Mouse (Mus musculus) thymus, postnatal 25 days (tissue): ENCODE measurements at regions not wholly inside any gene's neighbourhood (a gene's known extent, or its start where the extent isn't known, plus 50 kb on each side); places are given as distances from the start of the nearest gene placed in this dataset.

ENCODE experiments used
- DNase-seq: peaks from one replicate; pipeline ENCODE4 v3.0.0; 2022

DNA sequence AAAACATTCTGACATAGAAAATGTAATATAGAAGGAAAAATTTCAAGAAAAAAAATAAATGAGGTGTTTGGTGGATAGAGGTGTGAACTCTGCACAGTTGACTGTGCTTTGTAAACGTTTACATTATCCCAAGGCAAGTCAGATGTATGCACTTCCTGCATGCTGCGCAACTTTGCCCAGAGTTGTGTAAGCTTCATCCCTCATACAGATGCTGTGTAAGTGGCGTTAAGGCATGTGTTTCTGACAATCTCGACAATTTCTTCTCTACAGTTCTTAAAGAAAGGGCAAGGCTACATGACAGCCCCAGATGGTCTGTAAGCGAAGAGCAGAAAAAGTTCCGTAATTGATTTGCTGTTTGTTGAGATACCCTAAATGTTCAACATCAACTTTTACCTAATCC, 476.6 kb upstream of the Pitx2 start:
- DNase-seq, result no peak

DNA sequence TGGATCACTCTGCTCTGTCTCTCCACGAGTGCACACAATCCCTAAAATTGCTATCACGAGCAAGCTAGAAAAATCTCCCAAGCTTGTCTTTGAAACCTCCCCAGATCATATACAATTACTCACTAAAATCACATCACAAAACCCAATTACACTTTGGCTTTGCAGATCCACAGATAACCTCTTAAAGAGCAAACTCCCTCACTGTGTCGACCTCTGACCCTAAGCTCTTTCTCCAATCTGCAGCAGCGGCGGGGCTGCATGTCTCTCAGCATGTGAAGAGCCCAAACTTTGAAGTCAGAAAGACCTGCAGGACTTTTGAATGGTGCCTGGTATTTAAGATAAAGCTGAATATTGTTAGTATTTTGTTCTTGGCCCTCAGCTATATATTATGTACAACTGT, 479.4 kb upstream of the Pitx2 start:
- DNase-seq, result no peak

- DNase-seq, result no peak
Measured at GRCm38 (mm10) chr3:128719226-128719625, 480.5 kb upstream of the Pitx2 start.

GRCm38 (mm10) chr3:128707270-128707669, 492.4 kb upstream of the Pitx2 start:
- no peak for DNase-seq

GRCm38 (mm10) chr3:128668468-128669127, 531.1 kb upstream of the Pitx2 start:
- no peak for DNase-seq

GRCm38 (mm10) chr3:128665184-128665583, 534.5 kb upstream of the Pitx2 start:
- DNase-seq, result no peak

DNA sequence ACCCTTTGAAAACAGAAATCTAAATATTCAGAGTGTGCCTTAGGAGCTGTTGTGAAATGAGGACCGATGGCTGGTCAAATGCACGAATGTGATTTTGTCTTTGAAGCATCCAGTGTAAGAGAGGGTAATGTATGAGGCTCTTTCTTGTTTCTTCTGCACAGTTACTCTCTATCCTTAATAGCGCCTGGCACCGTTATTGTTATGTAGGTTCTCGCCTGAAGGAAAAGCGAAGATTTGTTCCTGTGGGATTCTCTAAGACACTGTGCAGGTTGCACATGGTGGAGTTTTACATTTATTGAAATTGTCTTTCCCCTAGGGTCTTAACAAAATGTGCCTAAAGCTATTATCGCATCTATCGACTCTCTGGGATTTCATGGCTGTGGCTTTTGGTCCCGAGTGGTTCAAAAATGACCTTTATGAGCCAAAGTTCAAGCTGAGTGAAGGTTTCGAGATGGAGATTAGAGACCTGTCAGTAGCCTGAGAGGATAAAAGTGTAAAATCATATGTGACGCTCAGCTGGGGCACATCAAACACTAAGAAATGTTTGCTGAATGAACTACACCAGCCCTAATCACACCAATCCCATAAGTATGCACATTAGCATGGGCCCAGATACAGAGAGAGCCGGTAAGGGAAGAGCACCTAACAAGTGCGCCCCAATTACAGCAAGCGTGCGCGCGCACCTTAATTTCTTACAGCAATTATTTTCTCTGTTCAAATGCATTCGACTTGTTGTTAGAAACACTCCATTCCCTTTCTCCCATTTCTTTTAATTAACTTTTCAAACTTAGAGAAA, 562.5 kb upstream of the Pitx2 start:
- no peak for DNase-seq

- DNase-seq, result no peak
Measured at GRCm38 (mm10) chr3:128627696-128628095, 572.0 kb upstream of the Pitx2 start.

DNA sequence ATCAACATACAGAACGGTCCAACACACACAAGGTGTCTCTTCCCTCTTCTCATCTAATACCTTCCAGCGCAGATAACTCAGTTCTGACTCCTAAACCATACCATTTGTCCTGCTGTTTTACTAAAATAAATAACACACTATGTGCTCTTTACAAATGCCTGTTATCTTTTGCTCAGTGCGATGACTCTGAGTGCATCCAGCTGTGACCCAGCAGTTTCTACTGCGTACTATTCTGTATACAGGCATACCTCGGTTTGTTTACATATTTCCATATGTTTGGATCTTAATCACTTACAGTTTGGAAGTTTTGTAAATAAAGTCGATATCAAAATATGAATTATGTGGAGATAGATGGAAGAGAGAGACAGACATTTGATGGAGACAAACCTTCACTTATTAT, 583.0 kb upstream of the Pitx2 start:
- DNase-seq, result no peak

DNA sequence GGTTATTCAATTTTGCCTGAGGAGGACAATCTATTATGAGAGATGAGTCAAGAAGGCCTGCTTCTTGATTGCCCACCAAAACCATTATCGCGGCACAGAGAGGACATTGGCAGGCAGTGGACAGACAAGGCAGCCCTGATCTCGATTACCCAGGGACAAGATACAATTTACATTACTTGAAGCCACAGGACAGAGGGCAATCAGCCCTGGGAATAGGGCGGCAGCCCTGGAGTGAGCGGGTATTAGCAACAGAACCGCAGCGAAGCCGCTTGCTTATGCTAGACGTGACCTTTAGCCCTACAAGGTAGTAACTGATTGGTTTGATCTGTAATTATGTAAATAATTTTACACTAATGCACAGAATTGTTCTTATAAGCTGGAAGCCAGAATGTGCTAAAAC, 586.0 kb upstream of the Pitx2 start:
- no peak for DNase-seq

- no peak for DNase-seq
Measured at GRCm38 (mm10) chr3:128610731-128611130, 588.9 kb upstream of the Pitx2 start.

DNA sequence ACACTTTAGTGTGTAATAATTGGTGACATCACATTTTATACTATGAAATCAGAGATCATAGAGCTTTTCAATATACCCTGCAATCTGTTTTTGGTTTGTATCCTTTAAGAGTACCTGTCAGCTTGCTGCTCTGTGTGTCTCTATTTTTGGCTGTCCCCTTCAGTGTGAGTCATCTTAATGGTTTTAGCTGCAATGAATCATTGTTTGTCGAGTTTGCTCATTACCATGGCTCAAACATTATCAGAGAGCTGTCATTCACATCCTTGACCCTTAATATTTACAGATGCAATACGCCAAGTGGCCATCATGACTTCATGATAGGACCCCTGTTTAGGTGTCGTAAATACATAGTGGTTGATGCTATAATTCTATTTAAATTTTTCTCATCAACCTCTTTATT, 591.0 kb upstream of the Pitx2 start:
- no peak for DNase-seq

DNA sequence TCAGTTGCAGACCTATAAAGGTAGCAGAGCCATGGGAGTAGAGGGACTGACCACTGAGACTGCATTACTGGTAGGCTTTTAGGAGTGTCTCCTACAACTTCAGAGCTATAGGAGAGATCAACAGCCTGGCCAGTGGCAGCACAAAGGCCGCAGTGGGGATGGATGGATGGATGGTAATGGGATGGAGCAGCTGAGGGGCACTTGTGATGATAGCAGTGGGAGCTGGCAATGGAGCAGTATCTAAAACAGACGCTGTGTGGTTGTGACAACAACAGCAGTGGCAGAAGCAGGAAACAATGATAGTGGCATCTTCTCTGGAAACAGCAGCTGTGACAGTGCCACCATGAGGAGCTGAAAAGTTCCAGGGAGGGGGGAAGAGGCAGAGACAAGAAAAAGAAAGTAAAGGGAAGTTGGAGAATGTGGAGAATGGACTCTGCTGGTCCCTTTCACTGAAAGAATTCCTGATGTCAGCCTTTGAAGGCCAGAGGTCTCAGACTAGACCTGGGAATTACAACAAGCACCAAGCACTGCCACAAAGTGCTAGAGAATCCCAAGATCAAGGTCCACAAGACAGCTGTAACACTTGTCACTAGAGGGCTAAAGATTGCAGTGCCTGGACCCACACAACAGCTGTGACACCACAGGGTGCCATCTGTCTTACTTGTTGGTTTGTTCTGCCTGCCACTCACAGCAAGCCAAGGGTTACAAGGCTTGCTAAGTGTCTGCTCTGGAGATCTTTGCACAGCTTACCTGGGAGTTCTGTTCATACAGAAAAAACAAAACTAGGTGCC, 624.1 kb upstream of the Pitx2 start:
- no peak for DNase-seq

- no peak for DNase-seq
Measured at GRCm38 (mm10) chr3:128570551-128570950, 629.1 kb upstream of the Pitx2 start.

DNA sequence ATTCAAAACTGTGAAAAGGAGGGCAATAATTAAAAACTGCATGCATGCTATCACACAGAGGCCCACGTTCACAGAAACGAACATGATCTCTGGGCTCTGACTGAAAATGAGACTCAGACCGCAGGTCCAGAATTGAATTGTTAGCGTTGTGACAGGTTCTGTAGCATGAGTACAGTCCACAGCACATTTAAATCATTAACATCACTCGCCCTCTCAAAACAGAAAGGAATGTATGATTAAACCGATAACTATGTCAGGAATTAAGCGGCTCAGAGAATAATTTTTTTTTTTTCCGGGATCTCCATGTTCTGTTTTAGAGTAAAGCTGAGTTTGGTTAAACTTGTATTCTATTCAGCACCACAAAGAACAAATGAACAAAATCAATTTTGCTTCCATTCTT, 634.3 kb upstream of the Pitx2 start:
- DNase-seq, result no peak

DNA sequence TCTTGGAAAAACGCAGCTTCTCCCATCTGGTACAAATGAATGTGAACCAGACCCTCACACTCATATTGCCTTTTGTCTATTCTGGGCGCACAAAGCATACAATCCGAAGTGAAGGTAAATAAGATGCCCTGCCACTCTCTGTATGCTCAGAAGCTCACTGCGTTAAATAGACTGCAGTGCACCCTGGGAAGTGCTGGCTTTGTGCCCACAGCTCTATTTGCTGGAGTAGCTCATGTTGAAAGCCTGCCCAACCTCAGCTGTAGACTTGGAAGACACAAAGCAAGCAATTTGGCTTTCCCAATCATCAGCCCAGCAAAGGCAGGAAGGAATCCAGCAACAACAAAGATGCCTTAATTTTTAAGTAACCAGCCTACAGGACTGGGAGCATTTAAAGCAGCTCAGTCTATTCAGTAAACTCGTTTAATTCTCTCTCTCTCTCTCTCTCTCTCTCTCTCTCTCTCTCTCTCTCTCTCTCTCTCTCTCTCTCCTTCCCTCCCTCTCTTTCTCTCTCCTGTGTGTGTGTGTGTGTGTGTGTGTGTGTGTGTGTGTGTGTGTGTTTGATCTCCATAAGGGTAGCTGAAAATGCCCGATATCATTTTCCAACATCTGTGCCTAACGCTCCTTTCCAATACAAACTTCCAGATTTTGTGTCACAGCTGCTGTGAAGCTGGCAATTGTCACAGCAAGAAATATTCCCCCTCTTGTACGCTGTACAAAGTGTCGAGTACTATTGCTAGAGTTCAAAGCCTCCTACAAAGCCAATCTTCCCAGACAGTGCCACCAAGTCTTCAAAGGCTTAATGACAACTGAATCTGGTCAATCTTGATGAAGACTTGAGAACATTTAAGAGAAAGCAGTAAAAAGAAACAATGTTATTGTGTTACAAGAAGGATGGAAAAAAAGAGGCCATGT, 650.5 kb upstream of the Fam241a start:
- no peak for DNase-seq

GRCm38 (mm10) chr3:128525427-128525826, 629.3 kb upstream of the Fam241a start:
- DNase-seq, result no peak

DNA sequence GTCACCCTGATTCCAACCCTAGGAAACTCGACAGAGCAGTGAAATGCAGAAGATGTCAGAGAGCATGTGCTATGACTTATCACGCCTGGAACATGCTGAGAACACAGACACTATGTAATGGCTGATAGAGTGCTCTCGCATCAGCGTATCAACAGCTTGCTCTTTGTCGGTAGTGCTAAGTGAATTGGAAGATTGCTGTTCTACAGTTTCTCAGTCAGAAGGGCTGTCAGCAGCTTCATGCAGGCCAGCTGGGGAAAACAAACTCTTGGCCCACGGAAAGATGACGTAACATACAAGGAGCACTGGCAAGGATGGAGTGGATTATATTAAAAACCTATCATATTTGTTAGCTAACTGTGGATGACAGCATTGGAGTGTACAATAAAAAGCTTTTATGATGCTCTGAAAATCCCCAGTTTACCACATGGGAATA, 624.6 kb upstream of the Fam241a start:
- no peak for DNase-seq

GRCm38 (mm10) chr3:128519913-128520316, 623.8 kb upstream of the Fam241a start:
- DNase-seq, result no peak

- DNase-seq, result no peak
Measured at GRCm38 (mm10) chr3:128518806-128519205, 622.7 kb upstream of the Fam241a start.

- no peak for DNase-seq
Measured at GRCm38 (mm10) chr3:128471111-128471510, 575.0 kb upstream of the Fam241a start.

DNA sequence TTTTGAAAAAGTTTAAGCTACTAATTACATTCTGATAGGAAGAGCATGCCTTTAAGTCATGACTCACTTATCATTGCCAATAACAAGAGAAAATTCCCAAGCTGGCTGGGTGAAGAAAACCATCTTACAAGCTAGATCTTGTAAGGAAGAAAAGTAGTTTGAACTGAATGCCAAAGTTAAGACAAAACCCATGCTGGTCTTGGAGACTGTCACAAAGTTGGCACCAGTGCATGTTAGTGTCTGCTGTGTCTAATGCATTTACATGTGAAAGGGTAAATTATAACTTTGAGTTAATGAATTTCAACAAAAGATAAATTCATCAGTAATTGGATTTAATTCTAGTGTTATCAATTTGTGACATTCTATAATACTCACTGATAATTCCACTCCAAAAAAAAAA, 533.6 kb upstream of the Fam241a start:
- DNase-seq, result no peak

- no peak for DNase-seq
Measured at GRCm38 (mm10) chr3:128415568-128415967, 519.4 kb upstream of the Fam241a start.
